Mouse (Mus musculus) left cerebral cortex, postnatal 36 days (tissue): ENCODE results near the gene Cmtr1. TPM values are rescaled to one million over a fixed set of nuclear protein-coding genes. Genes with fewer than 3 reads are reported as not detected.
A peak's percentile ranks its signal among the peaks of the same experiment; 100 is the strongest.
"Not testable (repeated sequence)": the region's sequence is repeated elsewhere in the genome, so short reads cannot be mapped to it uniquely, and the experiment has no call there.

Experiments used
- DNase-seq, 2 experiments: peaks; one replicate each; pipeline ENCODE4 v3.0.0; 2021 to 2022; ENCODE audit warnings: low spot score in 2 of 2, mixed read lengths in 1 of 2
- intact Hi-C: fragments of 180-260 bp; cut with DNase I; formaldehyde crosslinking; loops from one replicate; pipeline ENCODE4 v1.15.1; 2025
- total RNA-seq, 2 experiments: library from RNA; stranded (reverse); gene quantifications; 2 replicates each; pipeline ENCODE4 v1.2.3; 2021

Gene Cmtr1
- total RNA-seq, 2 experiments from 2014 or later, result 112 to 125 TPM

DNA sequence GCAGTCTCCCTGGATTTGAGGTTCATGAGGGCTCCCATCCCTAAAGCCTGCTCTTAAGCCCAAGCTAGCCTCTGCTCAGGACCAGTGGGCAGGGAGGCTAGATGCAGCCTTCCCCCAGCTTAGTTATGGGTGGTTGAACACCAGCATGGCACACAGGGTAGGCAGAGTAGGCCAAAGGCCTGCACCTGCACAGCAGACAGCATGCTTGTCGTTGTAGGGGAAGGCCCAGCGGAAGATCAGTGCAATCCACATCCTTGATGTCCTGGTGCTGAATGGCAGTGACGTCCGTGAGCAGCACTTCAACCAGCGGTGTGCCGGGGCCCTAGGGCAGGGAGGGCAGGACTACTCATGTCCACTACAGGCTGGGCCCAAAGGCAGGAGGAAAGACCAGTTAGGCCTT is 38.0 kb downstream of the Cmtr1 start:
- no peak for DNase-seq
- intact Hi-C loops, result no loop called here

DNA sequence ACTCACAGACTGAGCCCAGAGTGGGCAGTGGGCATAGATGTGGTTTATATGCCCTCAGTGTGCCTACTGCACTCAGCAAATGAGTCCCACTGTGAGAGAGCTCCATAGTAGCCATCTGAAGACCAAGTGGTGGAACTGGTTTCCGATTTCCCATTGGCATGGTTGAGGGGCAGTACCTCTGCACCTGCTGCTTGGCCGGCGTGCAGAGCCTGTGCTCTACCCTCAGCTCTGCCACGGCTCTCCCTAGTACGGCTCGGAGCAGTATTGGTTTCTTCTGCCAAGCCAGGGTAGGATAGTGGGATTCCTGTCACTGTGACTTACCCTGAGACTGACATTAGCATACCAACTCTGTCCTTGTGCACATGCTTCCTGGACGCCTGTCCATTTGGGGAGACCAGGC is 40.2 kb downstream of the Cmtr1 start:
- intact Hi-C loops, result no loop called here
- DNase-seq, result no peak

DNA sequence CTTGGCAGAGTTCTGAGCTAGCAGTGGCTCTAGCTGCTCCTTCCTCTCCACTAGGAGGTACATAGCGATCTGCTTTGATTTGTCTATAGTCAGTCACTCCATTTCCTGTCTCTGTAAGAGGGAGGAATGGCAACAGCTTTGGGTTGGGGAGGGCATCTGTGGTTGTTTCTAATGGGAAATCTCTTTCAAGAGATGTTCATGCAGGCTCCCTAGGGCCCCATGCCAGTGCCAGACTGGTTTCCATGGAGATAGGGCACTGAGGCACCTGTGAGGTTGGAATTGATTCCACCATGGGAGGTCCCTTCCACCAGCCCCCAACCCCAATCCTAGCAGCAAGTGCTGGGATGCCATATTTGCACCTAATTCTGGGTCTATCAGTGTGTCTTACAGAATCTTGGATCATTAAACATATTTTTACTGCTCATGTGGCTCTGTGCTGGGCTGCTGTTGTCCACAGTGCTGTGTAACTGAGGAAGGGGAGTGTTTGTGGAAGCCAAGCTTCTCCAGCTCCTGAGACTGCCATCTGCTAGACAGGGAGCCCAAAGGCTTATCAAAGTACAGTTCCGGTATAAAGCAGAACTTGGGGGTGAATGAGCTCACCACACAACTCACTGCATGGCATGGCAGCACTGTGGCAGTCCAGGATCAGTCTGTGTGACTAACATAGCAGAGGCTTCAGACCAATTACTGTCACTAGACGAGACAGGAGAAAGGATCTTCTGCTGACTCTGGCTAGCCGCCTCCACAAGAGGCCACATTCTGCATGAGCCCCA is 42.7 kb downstream of the Cmtr1 start:
- intact Hi-C loops, result no loop called here
- DNase-seq, result no peak

DNA sequence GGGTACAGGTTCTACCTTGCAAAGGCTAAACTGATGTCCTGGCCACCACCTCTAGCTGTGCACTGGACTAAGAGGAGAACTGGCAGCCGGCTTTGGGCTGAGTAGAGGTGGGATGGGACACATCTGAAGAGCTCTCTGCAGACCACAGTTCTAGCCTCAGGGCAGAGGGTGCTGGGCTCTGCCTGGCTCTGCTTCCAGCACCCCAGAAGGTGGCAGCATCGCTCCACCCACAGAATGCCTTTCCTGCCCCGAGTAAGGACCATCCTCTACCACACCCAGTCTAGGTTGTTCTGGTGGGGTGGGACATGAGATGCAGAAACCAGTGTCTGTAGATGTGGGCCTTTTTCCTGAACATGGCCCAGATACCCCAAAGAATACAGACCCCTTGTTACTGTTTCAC is 44.4 kb downstream of the Cmtr1 start:
- intact Hi-C loops, result loop anchor here (2.0 kb wide), 1 partner anchor 178 kb away; no protein-coding TSS in a partner anchor
- peak in 1 of 2 experiments; percentile 40 for DNase-seq

DNA sequence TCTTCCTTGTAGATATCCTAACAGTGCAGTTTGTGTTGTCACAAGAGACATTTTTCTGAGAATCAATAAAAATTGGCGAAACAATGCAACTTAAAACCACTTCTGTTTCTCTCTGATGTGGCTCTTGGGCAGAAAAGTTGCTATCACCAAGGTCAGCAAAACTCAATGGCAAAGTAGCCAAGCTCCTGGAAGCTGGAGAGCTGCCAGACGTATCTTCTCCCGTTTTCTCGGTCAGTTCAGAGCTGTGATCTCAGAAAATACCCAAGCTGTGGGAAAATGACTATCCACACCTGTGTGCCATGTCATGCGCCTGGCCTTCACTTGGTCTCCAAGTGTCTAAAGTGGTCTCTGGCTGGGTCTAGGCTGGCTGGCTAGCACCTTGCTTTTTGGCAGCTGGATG is 45.5 kb downstream of the Cmtr1 start:
- intact Hi-C loops, result loop anchor here (2.0 kb wide), 1 partner anchor 177 kb away; no protein-coding TSS in a partner anchor
- DNase-seq, result no peak

DNA sequence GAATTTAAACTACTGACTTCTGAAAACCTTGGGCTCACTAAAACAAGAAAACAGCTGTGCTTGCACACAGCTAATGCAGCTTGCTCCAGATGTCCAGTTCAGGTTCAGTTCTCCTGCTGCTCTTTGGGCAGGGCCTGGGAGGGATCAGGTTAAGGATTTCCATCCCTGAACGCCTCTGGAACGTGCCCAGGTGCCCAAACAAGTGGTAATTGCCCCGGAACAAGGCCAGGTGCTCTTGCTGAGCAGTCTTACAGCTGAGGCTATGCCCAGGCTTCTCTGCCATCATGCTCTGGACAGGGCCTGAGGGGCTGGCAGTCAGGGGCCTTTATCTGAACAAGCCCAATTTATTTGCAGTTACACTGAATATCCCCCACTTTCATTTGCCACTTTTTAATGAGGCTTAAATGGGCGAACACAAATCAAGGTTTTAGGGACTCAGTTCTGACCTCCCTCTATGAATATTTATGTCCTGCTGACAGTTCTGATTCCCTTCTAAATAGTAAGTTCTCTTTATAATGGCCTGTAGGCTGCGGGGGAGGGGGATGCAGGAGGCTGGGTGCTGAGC is 46.7 kb downstream of the Cmtr1 start:
- intact Hi-C loops, result no loop called here
- DNase-seq, result no peak

DNA sequence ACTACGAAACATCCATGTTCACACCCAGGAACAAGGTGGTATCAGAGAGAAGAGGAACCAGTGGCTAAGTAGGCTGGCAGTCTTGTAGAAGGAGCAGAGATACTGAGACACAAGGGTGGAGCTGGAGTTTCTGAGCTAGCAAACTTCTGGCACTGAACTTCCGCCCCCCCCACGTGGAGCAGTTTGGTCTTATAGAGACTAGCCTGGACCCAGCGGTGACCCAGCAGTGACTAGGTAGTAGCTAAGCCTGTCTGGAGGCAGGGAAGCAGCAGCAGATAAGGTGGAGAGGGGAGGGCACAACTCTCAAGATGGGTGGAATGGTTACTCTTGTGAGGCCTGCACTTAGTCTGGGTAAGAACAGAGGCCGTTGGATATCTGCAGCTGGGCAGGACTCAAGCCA is 48.4 kb downstream of the Cmtr1 start:
- intact Hi-C loops, result no loop called here
- DNase-seq, result no peak

DNA sequence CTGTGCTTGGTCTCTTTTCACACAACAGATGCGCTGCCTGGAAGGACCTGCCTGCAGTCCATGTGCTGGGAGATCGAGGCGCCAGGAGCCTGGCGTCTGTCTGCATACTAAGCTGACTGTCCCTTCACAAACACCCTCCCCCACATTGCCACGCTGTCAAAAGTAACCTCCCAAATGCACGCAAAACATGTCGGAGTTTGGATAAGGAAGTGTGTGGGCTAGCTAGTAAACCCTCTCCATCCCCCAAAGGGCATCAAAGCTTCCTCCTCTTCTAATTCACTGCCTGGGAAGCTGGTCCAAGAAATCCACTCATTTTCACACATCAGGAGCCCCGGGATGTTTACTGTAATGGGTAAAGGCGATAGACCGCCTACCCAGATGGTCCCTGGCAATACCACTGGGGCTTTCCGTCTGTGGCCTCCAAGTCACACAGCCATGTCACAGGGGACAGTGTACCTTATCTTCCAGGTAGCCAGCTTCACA is 50.2 kb downstream of the Cmtr1 start:
- peak in 1 of 2 experiments; percentile 27 for DNase-seq
- intact Hi-C loops, result no loop called here

DNA sequence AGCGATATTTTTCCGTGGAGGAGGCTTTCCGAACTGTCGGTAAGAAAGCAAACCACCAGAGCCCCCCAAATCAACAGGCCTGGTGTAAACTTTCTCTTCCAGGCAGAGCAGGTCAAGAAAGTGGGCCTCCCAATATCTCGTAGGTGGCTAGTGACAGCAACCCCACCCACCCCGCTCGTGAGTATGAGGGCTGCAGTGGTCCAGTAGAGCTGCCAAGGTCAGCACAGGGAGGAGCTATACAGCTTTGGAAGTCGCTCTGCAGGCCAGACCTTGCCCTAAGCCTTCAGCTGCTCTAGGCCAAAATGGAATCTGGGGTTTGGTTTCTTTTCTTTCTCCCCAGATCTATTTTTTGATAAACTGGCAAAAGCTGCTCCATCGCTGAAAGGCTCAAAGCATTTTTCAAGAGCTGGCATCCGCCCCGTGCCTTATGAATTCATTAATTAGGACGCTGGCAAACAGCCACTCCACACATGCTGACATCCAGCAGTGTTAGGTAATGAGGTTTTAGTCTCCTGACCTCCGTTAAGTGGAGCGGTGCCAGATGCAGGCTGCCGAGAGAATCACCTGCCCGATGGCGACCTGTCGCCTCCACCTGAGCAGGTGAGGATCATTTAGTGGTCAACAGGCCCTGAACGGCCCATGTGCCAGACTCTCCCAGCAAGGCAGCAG is 50.8 kb downstream of the Cmtr1 start:
- intact Hi-C loops, result no loop called here
- no peak for DNase-seq

DNA sequence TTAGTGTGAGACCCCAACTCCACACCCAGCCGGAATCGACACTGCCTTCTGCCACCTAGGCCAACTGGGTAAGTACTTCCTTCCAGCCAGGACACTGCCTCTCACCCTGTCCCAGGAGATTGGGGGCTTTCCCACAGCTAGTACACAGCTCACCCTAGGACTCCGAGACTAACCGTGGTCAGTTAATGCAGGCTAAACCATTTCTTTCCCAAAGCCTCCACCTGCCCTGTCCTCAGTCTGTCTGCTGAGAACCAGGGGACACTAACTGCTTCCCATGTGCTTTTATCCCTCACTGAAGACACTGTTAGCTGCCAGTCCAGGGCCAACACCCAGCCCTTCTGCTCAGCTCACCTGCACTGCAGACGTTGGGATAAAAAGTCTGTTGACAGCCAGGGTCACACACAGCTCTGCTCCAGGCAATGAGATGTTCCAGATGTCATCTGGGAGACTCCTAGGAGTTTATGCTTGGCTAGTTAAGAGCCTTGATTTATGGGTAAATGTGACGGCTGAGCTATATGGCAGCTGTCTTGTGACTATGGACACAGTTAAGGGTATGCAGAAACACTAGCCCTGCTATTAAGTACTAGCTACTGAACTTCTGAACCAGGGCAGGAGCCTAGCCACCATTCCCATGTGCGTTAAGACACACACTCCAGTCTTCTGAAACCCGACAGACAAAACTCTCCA is 51.5 kb downstream of the Cmtr1 start:
- DNase-seq, result no peak
- intact Hi-C loops, result no loop called here

DNA sequence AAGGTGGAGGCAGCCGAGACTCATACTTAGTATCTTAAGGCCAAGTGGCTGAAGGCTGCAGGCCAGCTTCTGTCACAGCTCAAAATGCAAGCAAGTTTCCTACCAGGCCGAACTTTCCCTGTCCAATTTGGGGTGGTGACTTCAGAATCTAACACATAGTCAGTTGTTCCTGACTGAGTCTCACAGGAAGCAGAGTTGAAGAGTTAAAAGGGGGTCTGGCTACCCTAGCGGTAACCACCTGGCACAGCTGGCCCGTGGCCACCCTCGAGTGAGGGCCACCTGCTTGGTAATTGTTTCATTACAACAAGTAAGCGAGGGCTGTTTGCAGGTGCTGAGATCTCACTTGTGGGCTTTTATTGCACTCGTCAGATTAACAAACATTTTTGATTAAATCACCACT is 52.2 kb downstream of the Cmtr1 start:
- no peak for DNase-seq
- intact Hi-C loops, result no loop called here

DNA sequence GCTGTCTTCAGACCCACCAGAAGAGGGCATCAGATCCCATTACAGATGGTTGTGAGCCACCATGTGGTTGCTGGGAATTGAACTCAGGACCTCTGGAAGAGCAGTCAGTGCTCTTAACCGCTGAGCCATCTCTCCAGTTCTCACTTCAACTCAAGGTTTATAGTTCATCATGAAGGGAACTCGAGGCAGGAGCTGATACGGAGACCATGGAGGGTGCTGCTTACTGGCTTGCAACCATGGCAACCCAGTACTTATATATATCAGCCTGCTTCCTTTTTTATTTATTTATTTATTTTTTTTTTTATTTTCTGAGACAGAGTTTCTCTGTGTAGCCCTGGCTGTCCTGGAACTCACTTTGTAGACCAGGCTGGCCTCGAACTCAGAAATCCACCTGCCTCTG is 53.3 kb downstream of the Cmtr1 start:
- DNase-seq, intact Hi-C loops: not testable (repeated sequence)

DNA sequence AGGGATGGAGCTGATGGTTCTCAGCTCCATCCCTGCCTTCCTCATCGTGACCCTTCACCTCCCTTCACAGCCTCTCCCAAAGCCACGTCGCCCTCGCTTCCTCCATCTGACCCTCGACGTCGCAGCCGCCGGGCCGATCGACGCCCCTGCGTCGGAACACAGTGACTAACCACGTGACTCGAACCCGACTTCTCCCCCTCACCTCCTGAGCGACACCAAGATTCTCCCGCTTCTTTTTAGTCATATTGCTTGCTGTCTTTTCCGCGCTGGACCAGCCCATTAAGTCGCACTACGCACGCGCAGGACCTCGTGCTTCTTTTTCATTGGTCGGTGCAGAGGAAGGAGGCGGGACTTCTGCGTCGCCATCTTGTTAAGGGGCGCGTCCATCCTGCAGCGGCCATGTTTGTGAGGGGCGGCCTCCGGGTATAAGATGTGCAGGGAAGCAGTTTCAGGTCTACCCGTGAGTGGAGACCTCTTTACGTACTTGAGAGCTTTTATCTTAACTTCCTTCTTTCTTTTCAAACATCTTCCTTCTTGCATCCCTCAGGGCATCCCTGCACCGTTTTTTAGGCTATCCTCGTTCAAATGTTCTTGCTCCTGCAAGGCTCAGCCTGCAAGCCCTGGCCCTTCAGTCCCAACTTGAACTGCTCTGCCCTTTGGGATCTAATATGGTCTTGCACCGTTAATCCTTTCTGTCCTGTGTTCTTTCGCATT is 56.5 kb downstream of the Cmtr1 start, which contains the start of gene Ccdc167:
Ccdc167 (minus strand) TSS at position 313 of the 714 bp plus-strand sequence.
- peak; percentile 95 to 98 for DNase-seq
- intact Hi-C loops, result no loop called here

DNA sequence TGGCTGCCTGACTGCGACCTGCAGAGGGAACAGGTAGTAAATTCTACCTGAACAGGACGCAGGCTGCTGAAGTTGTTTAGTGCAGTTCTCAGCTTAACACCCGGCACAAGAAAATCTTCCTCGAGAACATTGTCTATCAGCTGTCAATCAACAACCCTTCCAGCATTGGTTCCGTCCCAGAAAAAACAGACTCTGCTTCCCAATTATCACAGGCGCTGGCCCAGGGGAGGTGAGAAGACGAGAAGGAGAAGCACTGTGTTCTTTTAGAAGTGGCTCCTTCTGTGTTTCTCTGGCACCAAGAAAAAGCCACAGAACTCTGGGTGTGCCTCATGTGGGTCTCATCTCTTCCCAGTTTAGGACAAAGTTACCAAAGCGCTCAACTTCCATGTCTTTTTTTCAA is 58.3 kb downstream of the Cmtr1 start:
- no peak for DNase-seq
- intact Hi-C loops, result no loop called here

DNA sequence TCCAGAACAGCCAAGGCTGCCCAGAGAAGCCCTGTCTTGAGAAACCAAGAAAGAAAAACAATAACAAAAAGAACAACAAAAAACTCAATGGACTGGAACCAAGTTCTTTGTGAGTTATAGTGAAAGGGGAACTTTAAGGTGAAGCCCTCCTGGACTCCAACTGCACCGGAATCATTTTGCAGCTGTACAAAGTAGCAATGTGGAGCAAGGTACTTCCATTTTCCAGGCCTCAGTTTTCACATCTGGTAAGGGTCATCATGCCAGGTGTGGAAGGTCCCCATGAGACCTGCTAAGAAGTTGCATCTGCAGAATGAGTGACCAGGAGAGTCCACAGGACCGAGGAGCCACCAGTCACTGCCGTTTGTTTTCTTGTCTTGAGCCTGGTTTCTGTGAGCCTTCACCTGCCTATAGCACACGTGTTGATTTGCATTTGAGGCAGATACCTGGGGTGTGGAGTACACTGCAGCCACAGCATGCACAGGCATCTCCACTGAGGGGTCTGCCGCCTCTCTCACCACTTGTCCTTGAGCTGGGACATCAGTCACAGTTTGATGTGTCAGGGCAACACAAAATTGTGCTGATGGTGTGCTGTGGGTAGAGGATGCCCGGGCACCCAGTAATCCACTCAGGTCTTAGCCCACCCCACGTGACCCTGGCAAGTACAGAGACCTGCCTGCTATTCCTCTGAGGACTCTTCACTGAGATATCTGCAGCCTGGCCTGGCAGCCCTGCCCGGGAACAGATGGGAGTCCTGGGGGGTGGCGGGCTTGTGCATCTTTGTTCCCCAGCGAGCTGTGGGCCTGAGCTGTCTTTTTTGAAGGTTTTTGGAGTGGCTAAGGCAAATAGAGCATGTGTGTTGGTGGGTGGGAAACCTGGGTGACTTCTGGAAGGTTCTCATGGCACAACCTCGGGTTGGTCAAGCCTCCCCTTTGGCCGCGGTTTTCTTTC is 59.5 kb downstream of the Cmtr1 start:
- no peak for DNase-seq
- intact Hi-C loops, result no loop called here

DNA sequence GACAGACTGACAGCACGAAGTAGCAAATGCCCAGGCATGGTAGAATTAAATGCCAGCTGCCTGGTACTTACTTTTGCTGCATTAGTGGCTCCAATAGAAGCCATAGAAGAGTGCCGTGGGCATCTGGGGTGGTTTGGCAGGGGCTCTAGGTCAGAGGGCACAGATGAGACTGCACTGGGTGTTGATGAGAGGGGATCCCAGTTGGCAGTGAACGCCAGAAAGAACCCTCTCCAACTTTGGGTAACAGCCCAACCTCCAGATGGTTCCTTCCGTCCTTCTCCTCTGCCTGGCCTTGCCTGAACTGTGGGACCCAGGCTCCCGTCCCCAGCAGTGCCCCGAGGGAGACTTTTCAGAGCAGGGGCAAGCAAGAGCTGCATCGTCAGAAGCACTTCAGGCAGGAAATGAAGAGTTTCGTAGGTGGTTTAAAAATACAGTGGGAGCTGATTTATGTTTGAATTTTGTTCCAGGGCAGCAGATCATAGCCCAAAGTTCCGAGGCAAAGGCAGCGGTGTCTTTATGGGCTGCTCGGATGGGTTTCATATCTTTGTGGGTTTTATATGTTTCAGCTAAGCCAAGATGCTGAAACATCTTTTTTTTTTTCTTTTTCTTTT is 60.5 kb downstream of the Cmtr1 start:
- intact Hi-C loops, result no loop called here

DNA sequence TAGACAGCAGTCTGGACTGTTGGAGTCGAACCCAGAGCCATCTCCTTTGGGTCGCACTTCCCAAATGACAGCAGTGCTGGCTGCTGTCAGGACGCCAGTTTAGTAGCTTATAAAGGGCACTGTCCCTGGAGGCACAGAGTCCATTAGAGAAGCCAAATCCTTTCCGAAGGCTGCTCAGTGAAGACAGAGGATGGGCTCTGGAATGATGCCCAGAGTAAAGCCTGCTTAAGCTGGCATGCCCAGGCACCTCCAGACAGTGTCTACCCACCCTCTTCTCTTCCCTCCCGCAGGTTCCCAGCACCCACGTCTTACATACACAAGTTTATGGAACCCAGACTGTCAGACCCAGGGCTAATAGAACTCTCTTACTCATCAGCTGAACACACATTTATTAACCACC is 64.2 kb downstream of the Cmtr1 start:
- no peak for DNase-seq
- intact Hi-C loops, result no loop called here

More for the DNA sequence above, 60.5 kb downstream of the Cmtr1 start:
- DNase-seq, result no peak

DNA sequence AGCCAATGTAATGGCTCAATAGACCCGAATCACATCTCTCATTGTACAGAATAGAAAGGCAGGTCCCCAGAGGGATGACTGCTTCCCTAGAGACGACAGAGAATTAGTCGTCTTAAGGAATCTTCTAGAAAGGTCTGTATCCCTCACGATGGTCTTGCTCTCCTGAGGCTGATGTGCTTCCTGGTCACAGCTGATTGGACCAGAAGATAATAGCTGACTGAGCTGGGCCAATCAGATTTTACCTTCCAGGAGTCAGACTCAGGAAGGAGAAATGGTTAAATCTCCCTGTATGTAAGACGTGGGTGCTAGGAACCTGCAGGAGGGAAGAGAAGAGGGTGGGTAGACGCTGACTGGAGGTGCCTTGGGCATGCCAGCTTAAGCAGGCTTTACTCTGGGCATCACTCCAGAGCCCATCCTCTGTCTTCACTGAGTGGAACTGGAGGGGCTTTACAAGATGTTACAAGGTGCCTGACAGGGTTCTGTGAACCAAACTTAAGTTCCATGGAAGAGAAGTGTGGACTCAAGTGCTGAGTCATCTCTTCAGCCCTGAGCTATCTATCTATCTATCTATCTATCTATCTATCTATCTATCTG is 64.7 kb downstream of the Cmtr1 start:
- intact Hi-C loops, result no loop called here

More for the DNA sequence above, 64.7 kb downstream of the Cmtr1 start:
- no peak for DNase-seq
